Mouse (Mus musculus) megakaryocyte, embryonic 14.5 days (primary cell): Measurements from ENCODE around the gene Acer3.

Source experiments
- FLI1 ChIP-seq: IDR thresholded peaks from 2 replicates; pipeline ENCODE4 v1.6.1; 2012; ENCODE audit warnings: low read length, inconsistent platforms, mixed read lengths
- GATA1 ChIP-seq: IDR thresholded peaks from 3 replicates; pipeline ENCODE4 v1.6.1; 2012; ENCODE audit warnings: mixed read lengths, low read length, inconsistent platforms, borderline replicate concordance

GRCm38 (mm10) chr7:98333987-98334386 is 13.0 kb upstream of the Acer3 start:
- TF ChIP-seq GATA1 (no peak), FLI1 (no peak)
